Mouse (Mus musculus) testis, adult 2 months (tissue): ENCODE data around the gene Nfyb. TPM values are rescaled to one million over a fixed set of nuclear protein-coding genes. Genes with fewer than 3 reads are reported as not detected.

Experiments
- H3K27ac ChIP-seq: fragments of 200-500 bp; 2 replicates; pipeline ENCODE4 v1.5.1; 2012; ENCODE audit warnings: low read depth, low read length; ENCODE audit not compliant: control insufficient read depth, insufficient read depth
- H3K27me3 ChIP-seq: fragments of 200-500 bp; 2 replicates; pipeline ENCODE4 v1.6.1; 2012; ENCODE audit warnings: mild to moderate bottlenecking, low read length, moderate library complexity; ENCODE audit not compliant: control insufficient read depth, insufficient read depth
- H3K36me3 ChIP-seq: fragments of 200-500 bp; 2 replicates; pipeline ENCODE4 v1.6.1; 2012; ENCODE audit warnings: mild to moderate bottlenecking, low read length; ENCODE audit not compliant: control insufficient read depth, insufficient read depth
- H3K4me1 ChIP-seq: fragments of 200-500 bp; 2 replicates; pipeline ENCODE4 v1.6.1; 2012; ENCODE audit warnings: low read length; ENCODE audit not compliant: control insufficient read depth, insufficient read depth
- H3K4me3 ChIP-seq: fragments of 200-500 bp; 2 replicates; pipeline ENCODE4 v1.5.1; 2012; ENCODE audit warnings: low read depth, mild to moderate bottlenecking, low read length, moderate library complexity, mixed read lengths; ENCODE audit not compliant: control insufficient read depth
- CTCF ChIP-seq: fragments of 200-500 bp; IDR thresholded peaks from 2 replicates; pipeline ENCODE4 v1.5.1; 2012; ENCODE audit warnings: low read depth, mild to moderate bottlenecking, inconsistent platforms, low read length, moderate library complexity; ENCODE audit not compliant: control insufficient read depth, insufficient read depth, insufficient replicate concordance
- POLR2A ChIP-seq: fragments of 200-500 bp; IDR thresholded peaks from 2 replicates; pipeline ENCODE4 v1.6.1; 2012; ENCODE audit warnings: low read depth, mild to moderate bottlenecking, inconsistent platforms, low read length, moderate library complexity; ENCODE audit not compliant: control insufficient read depth
- polyA plus RNA-seq: library from polyadenylated mRNA; depleted of rRNA; stranded (reverse); fragments of >200 nt; gene quantifications from 2 replicates; pipeline ENCODE4 v1.2.3, GENCODE M21; 2012; rRNA removed

Gene Nfyb
- polyA plus RNA-seq, 1 experiment, result 4.4 TPM

DNA sequence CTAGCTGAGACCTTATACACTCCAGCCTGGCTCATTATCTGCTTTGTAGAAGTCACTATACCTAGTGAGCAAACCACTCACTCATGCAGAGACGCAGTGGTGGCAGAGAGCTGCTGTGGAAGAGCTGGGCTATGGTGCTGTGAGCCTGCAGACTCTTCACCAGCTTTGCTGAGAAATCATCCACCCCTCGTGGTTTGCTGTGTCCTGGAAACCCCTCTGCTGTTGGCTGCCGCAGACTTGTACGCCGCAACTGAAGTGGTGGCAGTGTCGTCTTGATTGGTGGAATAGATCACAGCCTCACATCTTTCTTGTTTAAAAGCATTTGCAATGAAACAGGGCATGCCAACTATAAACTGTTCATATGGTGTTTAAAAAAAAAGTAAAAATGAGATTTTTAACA lies 19.6 kb downstream of the Nfyb start:
- Histone ChIP-seq H3K27me3 (no peaks in the 10 kb centered on the region), H3K4me3 (no peak overlapping the region), H3K27ac (no peak overlapping the region), H3K36me3 (no peaks in the 10 kb centered on the region; the same call in 1 of the 2 replicates), H3K4me1 (no peaks in the 10 kb centered on the region)
- TF ChIP-seq CTCF (no peak), POLR2A (no peak)

- Histone ChIP-seq H3K4me3 (no peak overlapping the region), H3K36me3 (peaks cover 3% of the 10 kb centered on the region), H3K4me1 (no peaks in the 10 kb centered on the region), H3K27me3 (no peaks in the 10 kb centered on the region), H3K27ac (no peak overlapping the region)
- no peak for TF ChIP-seq CTCF
- no peak for TF ChIP-seq POLR2A
Observed at GRCm38 (mm10) chr10:82742578-82742977, 21.4 kb downstream of the Nfyb start.

DNA sequence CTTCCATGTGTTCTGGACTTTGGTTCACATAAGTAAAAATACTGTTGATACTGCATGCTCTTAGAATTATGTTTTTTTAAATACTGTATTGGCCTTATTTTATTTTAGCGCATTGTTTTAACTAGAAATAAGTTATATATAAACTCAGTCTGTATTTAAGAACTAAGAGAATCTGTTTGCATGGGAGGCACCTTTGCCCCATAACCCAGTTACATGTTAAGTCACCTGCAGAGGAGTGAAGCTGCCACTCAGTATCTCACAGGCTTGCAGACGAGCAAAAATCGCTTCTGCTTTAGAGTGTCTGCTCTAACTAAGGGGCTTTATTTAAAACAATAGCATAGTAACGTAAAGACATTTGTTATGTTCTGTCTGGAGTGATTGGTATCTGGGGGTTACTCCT lies 22.1 kb downstream of the Nfyb start:
- TF ChIP-seq CTCF, result no peak
- TF ChIP-seq POLR2A, result no peak
- no peaks in the 10 kb centered on the region for H3K4me1 ChIP-seq
- H3K4me3 ChIP-seq, result no peak overlapping the region
- peaks cover 3% of the 10 kb centered on the region for H3K36me3 ChIP-seq
- no peaks in the 10 kb centered on the region for H3K27me3 ChIP-seq
- H3K27ac ChIP-seq, result no peak overlapping the region

DNA sequence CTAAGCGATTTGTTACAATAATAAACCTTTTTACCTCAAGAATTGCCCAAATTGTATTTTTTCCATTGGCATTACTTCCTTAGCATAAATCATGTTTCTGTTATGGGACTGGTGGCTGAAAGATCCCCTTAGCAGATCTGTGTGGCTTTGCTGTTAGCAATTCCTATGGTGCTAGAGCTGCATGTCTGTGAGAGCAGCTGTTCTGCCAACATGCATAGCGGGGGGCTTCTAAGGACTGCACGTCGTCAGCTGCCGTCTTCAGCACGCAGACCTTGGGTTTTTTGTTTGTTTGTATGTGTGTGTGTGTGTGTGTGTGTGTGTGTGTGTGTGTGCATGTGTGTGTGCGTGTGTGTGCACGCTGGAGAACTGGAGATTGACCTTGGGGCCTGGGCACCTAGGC lies 22.6 kb downstream of the Nfyb start:
- Histone ChIP-seq H3K4me3 (no peak overlapping the region), H3K27ac (no peak overlapping the region), H3K27me3 (no peaks in the 10 kb centered on the region), H3K36me3 (peaks cover 3% of the 10 kb centered on the region), H3K4me1 (no peaks in the 10 kb centered on the region)
- TF ChIP-seq CTCF (no peak), POLR2A (no peak)

GRCm38 (mm10) chr10:82699296-82699941 lies 64.5 kb downstream of the Nfyb start:
- peak overlapping the region; percentile 91 for H3K27ac ChIP-seq
- peak overlapping the region; percentile 90 for H3K4me3 ChIP-seq
- TF ChIP-seq POLR2A (peak; percentile 16; the same call in 1 of the 2 replicates), CTCF (no peak)

DNA sequence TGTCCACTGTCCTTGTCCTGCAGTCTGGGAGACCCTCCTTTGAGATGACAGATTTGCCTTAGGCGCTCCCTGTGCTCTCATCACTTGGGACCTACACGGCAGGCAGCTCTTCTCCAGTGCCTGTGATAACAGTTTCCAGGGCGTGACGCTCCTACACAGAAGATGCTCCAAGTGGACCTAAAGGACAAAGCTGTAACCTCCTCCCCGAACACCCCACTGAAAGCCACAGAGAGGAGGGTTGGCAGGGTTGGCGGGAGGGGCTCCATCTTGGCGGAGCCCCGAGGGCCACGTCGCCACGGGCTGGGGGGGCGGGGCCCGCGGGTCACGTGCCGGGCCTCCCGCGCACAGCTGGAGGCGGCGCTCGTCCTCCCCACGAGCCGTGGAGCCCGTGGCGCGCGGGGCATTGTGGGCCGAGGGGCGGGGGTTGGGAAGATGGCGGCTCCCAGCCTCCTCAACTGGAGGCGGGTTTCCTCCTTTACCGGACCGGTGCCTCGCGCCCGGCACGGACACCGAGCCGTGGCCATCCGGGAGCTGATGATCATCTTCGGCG lies 65.2 kb downstream of the Nfyb start:
- TF ChIP-seq CTCF (no peak), POLR2A (peak; percentile 81)
- Histone ChIP-seq H3K4me1 (peaks cover 5% of the 10 kb centered on the region), H3K4me3 (peak overlapping the region; percentile 90), H3K27ac (peak overlapping the region; percentile 91), H3K36me3 (no peaks in the 10 kb centered on the region; the same call in 1 of the 2 replicates), H3K27me3 (no peaks in the 10 kb centered on the region)

More at GRCm38 (mm10) chr10:82699296-82699941, 64.5 kb downstream of the Nfyb start:
- H3K27me3 ChIP-seq, result no peaks in the 10 kb centered on the region
- no peaks in the 10 kb centered on the region; the same call in 1 of the 2 replicates for H3K36me3 ChIP-seq
- peaks cover 5% of the 10 kb centered on the region for H3K4me1 ChIP-seq

Other genes starting within 250 kb of the Nfyb start
- gene 1190007I07Rik, start 140.9 kb downstream of the Nfyb start, polyA plus RNA-seq, result 9.6 and 10.5 TPM in 2 replicates
- gene Tdg, start 134.3 kb downstream of the Nfyb start, polyA plus RNA-seq, result 6.2 TPM in 2 replicates
- gene Glt8d2, start 73.5 kb downstream of the Nfyb start, polyA plus RNA-seq, result 7.2 and 10.9 TPM in 2 replicates
- gene Hcfc2, start 68.0 kb downstream of the Nfyb start, polyA plus RNA-seq, result 62.7 and 72.3 TPM in 2 replicates
- gene Txnrd1, start 69.8 kb upstream of the Nfyb start, polyA plus RNA-seq, result 13.2 and 13.6 TPM in 2 replicates
- gene Eid3, start 102.5 kb upstream of the Nfyb start, polyA plus RNA-seq, result 261 and 281 TPM in 2 replicates
- gene Chst11, start 221.4 kb upstream of the Nfyb start, polyA plus RNA-seq, result 0.67 and 1.1 TPM in 2 replicates